Mouse (Mus musculus): ENCODE data around the gene Lefty1.
"Not testable (repeated sequence)": the region's sequence is repeated elsewhere in the genome, so short reads cannot be mapped to it uniquely, and the experiment has no call there.

Gene Lefty1

DNA sequence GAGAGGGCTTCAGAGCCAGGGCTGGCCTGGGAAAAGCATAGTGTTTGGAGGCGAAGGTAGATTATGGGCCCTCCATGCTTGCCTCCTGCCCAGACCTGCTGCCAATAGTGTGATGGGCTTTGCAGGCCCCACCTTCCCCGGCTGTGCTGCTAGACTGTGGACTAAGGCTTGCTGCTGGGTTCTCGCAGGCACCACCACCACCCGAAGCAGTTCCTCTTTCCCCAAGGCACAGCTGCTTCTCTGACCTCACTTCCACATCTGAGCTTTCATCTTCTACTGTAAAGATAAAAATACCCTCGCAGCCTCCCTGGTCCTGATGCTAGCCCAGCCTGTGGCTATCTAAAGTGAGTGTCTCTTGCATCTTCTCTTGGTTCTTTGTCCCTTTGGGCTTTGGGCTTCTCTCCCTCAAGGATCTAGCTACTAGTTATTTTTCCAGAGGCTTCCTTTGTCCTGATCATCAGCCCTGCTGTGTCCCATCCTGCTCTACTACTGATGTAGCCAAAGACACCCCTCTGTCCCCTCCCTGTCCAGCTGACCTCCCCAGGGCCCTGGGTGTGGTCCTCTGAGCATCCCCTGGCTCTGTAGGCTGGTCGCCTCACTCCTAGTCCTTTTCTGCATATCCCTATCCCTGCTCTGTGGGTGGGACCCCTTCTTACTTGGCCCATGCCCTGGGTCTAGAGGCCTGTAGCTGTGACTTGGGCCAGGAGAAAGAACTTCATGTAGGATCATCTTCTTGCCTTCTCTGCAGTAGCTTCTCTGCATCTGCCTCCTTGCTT is 12.4 kb upstream of the Lefty1 start:
- DNase-seq, result no peak

DNA sequence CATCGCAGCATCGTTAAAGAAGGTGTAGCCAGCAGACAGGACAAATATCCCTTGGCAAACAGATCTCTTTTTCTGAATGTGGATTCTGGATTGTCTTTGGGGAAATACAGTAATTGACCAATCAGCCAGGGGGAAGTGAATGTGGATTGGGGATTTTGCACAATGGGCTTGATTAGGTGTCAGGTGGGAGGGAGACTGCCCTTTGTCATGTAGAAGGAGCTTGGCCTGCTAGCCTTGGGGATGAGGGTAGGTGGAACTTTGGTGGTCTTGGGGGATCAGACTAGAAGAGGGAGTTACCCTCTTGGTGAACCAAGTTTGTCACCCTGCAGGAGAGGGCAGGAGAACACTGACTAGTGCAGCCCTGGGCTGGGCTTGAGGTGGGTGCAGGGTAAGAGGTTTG is 10.1 kb upstream of the Lefty1 start:
- DNase-seq, result no peak

DNA sequence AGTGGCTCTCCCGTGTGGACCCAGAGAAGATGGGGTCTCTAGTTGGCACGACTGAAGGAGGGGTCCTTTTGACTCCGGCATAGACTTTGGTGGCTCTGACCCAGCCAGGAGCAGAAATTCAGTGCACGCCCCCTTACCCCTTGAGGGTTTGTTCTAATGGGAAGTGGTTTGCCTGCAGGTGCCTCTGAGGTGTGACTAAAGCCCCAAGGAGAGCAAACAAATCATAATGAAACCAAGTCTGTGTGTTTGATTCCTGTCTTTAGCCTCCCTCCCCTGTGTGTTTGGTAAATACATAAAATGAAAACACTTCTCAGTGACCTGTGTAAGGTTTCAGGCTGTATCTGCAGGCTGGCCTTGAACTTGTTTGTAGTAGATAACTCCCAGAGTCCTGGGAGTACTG is 8.5 kb upstream of the Lefty1 start:
- no peak for DNase-seq

DNA sequence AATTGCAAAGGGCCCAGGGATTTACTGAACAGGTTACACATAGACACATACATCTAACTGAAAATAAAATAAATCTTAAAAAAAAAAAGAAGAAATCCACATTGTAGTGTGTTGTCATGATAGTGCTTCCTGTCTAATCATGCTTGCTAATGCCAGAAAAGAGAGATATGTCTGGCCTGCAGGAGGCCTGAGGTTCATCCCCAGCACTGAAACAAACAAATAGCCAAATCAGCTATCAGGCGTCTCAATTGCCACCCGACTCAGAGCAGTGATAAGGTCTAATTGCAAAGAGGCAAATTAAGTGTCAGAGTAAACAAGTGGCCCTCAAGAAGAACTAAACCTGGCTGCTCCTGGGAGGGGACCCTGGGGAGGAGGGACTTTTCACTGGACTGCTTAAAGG is 5.2 kb upstream of the Lefty1 start:
- DNase-seq, result no peak

DNA sequence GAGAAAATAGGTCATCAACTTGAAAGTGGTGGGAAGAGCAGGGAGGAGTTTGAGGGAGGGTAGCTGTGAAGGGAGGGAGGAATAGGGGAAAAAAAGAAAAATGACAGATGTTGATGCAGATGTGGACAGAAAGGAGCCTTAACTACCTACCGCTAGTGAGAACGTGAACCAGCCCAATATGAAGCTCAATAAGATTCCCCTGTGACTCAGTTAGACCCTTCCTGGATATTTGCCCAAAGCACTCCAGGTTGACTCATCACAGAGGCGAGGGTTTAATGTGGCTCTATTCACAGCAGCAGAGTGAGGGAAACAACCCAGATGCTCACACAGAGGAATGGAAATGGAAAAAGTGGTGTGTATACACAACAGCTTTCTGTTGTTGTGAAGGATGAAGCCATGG is 3.7 kb upstream of the Lefty1 start:
- DNase-seq, result no peak

DNA sequence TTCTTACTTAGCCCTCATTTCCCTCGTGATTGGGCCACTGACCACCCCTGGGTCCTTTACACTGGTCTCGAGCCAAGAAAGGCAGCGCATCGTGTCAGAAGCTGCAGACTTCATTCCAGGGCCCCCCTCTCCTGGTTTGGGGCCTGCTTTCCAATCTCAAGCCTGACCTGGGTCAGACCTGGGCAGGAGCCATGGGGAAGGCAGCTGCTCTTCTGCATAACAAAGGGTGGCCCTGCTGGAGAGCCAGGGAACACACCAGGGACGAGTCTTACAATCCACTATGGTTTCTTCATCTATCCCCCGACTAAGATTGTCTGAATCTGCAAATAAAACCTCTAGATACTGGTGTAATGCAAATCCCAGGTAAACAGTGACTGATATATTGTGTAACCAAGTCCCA is 1.2 kb upstream of the Lefty1 start:
- no peak for DNase-seq

DNA sequence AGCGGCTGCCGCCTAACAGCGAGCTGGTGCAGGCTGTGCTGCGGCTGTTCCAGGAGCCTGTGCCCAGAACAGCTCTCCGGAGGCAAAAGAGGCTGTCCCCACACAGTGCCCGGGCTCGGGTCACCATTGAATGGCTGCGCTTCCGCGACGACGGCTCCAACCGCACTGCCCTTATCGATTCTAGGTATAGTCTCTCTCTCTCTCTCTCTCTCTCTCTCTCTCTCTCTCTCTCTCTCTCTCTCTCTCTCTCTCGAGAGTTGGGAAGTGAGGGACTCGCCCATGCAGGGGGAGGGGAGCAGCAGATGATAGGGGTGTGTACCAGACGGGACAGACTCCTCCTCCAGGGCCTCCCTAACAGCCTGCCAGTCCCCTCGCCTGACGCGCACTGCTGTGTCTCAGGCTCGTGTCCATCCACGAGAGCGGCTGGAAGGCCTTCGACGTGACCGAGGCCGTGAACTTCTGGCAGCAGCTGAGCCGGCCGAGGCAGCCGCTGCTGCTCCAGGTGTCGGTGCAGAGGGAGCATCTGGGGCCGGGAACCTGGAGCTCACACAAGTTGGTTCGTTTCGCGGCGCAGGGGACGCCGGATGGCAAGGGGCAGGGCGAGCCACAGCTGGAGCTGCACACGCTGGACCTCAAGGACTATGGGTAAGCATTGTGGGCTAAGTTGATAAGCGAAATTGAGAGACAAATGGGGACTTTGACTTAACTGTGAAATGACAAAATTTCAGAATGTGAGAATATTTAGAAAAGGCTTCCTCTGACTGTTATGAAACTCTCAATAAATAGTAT is 2.0 kb downstream of the Lefty1 start:
- DNase-seq, result not testable (repeated sequence)

DNA sequence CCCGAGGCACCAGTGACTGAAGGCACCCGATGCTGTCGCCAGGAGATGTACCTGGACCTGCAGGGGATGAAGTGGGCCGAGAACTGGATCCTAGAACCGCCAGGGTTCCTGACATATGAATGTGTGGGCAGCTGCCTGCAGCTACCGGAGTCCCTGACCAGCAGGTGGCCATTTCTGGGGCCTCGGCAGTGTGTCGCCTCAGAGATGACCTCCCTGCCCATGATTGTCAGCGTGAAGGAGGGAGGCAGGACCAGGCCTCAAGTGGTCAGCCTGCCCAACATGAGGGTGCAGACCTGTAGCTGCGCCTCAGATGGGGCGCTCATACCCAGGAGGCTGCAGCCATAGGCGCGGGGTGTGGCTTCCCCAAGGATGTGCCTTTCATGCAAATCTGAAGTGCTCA is 2.8 kb downstream of the Lefty1 start:
- DNase-seq, result not testable (repeated sequence)

DNA sequence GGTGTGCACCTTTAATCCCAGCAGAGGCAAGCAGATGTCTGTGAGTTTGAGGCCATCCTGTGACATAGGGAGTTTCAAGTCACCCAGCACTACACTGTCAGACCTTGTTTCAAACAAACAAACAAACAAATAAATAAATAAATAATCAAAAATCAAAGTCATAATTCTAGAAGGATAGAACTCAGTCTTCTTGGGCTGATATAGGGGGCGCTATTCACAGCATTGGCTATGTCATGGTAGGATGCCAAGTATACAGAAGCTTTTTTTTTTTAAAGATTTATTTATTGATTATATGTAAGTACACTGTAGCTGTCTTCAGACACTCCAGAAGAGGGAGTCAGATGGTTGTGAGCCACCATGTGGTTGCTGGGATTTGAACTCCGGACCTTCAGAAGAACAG is 4.0 kb downstream of the Lefty1 start:
- DNase-seq, result not testable (repeated sequence)

DNA sequence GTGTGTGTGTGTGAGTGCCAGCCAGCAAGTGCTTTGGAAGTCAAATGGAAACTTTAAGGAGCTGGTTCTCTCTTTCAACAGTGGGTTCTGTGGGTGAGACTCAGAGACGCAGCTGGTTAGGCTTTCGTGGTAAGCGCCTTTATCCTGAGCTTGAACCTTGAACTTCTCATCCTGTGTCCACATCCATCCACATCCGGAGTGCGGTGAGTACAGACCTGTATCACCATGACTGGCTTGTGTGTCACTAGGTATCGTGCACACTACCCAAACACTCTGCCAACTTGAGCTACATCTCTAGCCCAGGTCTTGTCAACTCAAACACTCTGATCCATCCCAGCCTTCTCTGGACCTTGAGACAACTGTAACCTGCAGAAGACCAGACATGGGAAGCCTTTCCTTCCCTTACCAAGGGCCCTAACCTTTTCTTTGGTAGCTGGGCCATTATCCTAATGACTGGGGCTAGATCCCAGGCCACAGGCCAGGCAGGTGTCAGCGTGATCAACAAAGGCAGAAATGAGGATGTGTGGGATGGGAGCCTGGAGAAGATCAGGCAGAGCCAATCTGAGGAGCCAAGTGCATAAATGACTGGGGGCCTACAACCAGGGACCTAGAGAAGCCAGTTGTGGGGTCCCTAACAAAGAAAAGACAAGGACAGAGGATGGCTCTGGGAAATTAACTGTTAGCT is 6.1 kb downstream of the Lefty1 start:
- DNase-seq, result no peak

DNA sequence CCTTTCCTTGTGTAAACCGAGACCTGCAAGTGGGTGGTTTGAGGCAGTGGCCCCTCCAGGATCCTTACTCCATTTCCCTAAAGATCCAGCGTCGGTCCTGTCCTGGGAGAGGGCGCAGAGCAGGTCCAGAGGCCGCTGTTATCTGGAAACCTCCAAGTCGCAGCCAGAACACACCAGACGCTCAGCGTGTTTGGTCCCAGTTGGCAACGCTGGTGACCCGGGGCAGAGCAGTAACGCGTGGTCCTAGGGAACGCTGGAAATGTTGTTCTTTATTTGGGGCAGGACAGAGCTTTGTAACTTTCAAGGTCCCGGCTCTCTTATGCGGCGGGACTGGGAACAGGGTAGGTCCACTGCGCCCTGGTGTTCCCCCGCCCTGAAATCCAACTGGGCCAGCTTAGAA is 6.9 kb downstream of the Lefty1 start:
- no peak for DNase-seq

DNA sequence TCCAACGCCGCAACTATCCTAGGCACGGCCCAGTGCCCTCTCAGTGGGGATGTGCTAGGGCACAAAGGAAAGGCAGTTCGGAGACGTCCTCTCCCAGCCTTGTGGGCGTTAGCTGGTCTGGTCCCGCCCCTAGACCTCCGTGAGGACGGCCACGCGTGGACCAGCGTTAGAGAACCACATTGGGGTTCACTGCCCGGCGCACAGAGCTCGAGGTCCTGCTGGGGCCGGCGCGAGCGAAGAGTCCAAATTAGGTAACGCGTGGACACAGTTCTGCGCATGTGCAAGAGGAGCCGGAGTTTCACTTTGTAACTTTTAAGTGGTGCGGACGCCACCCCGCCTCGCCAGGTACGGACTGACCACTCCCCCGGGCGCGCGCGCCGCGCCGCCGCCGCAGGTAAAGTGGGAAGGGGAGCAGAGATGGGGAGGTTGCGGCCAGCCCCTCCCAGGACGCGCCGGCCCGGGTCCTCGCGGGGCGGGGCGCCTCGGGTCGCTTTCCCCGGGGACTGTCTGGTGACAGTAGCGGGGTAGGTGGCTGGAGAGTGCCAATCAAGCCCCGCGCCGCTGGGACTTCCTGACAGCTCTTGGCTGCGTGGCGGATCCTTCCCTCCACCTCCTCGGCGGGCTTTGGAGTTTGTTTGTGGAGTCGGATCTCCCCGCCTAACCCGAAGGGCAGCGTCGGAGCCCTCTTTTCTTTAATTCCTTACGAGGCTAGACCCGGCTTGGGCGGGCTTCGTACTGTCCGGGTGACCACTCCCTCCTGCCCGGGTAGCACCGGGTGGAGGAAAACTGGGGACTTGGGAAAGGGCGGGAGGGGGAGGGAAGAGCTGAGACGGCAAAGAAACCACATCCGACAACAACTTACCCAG is 7.6 kb downstream of the Lefty1 start, which contains the start of gene Tmem63a:
Tmem63a (plus strand) TSS at position 179 of the 866 bp plus-strand sequence.
- DNase-seq, result peak; percentile 6 to 14

DNA sequence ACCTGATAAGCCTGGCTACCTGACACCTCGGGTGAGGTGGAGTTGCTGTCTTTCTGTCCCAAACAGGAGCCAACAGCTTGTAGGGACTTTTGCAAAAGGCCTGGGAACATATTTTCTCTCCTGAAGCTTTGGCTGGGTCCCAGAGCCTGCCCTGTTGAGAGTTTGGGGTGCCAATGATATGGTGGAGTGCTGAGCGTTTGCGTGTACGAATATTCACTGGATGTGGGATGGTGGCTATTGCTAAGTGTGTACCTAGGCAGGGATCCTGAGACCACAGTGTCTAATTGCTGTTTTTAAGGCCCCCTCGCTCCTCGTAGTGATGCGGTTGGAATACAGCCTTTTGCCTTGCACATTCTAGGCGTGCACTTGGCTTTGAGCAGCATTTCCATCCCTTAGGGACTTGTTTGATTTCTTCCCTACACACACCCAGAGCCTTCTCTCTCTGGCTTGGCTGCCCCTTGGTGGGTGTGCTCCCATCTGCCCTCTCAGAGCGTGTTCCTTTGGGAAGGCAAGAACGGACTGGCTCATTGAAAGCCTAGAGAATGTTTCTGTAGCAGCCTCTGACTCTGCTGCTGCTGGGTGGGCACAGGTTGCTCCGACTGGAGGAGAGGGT is 8.3 kb downstream of the Lefty1 start:
- no peak for DNase-seq

DNA sequence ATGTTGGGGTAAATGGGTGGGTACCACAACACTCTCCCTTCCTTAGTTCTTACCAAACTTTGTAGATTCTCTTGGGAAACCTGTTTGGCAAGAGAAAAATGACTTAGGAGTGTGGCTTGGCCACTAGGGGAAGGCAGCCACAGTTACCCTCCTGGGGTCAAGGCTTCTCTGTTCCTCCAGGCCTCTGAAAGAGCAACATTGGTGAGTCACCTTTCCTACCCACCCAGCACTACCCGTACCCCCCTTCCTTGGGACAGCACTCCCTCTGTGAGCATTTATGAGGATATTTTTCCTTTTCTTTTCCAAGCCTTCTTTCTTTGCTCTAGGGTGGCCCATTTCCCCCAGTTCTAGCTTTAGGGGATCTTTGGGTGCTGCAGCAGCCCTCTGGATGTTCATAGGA is 9.1 kb downstream of the Lefty1 start:
- DNase-seq, result no peak

DNA sequence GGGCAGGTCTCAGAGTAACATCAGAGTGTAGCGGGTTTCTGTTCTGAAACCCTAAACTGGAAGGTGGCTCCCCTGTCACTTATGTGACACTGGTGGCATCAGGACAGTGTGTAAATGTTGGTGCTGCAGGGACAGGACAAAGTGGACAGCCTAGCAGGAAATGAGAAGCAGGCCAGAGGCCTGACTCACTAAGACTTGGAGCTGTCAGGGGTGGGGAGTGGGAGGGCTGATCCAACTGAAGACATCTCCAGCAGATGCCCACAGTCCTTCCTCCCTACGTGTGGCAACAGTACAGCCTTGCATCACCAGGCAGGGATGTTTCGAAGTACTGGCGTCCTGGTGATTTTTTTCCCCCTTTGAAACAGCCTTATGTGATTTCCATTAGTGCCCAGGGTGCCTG is 9.7 kb downstream of the Lefty1 start:
- DNase-seq, result no peak

DNA sequence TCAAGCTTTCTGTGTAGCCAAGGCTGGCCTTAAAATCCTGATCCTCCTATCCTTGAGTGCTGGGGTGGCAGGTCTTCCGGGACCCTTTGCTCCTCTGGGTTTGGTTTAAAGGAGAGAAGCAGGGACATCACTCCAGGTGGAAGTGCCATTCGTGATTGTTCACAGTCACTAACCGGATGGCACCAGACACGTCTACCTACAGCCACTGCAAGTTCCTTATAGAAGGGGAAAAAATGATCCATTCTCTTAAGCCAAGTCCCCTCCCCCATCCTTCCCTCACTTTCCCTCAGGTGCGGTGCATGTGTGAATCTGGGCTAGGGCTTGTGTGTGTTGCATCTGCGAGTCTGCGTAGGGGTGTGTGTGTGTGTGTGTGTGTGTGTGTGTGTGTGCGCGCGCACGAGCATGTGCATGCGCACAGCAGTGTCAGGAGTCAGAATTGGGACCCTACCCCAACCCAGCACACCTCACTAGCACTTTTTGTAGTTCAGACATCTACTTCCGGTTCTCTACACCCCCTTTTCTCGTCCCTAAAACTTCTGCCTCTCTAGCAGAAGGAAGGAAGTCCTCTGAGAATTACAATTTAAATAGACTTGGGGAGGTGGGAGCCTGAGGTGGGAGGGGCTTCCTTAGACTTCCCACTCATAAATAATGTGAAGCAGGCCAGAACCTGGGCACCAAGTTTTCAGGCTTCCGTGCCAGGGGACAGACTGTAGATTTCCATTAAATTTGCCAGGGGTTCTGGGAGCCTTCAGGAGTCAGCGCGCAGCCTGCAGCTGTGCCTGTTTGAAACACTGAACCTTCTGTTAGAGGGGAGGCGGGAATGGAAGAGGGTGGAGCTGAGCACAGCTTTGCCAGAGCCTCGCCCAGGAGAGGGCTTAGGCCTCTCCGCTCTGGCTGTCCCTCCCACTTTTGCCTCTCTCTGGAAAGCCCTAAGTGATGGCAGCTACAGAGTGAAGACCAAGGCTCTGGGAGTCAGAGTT is 10.5 kb downstream of the Lefty1 start:
- DNase-seq, result peak in 1 of 2 experiments; percentile 10

DNA sequence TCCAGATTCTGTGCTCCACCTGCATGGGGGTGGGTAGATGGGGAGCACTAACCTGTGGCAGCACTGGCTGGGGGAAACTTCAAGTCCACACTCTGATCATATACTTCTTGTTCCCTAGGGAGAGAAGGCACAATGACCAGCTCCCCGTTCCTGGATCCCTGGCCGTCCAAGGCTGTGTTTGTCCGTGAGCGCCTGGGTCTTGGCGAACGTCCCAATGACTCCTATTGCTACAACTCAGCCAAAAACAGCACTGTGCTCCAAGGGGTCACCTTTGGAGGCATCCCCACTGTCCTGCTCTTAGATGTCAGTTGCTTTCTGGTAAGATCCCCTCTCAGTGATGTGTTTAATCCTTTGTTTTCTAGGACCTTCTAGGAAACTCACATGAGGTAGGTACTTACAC is 11.6 kb downstream of the Lefty1 start:
- no peak for DNase-seq

DNA sequence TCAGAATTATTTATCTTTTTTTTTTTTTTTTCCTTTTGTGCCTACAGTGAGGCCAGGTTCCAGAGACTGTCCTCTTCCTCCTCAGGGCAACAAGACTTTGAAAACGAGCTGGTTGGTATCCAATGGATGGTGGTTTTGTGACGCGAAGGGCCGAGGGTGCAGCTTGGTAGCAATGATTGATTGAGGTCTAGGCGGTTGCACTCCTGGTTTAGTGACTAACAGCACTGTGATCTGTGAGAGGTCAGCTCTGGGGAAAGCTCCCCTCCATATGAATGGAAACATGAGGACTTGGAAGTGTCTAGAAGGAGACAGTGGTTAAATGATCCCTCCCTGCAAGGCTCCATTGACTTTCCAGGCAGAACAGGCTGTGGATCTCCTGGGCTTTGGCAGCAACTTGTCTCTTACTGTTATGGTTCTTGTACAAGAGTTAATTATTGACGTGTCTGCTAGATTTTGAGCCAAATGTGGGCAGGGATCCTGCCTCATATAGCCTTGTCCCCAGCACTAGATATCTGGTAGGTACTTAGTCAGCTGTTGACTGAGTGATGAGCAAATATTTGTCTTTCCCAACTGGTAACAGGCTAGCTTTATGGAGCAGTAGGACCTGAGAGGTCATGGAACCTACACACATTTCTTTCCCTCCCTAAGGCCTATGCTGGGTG is 17.4 kb downstream of the Lefty1 start:
- no peak for DNase-seq

DNA sequence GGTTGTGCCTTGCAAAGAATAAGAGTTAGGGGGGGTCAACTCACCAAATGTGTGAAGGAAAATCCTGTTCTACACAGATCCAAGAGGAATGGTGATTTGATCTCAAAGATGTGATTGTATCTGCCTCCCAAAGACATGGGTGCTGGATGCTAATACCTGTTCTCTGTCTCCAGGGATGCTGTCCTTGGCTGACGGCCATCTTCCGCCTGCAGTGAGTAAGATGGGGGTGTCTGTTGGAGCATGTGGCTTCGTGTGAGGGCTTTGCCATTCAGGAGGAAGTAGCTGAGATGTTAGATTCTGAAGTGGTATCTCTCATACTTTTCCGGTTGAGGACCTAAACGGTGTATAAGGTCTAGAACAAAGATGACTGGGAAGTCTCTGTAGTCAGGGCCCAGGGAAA is 18.0 kb downstream of the Lefty1 start:
- DNase-seq, result no peak

DNA sequence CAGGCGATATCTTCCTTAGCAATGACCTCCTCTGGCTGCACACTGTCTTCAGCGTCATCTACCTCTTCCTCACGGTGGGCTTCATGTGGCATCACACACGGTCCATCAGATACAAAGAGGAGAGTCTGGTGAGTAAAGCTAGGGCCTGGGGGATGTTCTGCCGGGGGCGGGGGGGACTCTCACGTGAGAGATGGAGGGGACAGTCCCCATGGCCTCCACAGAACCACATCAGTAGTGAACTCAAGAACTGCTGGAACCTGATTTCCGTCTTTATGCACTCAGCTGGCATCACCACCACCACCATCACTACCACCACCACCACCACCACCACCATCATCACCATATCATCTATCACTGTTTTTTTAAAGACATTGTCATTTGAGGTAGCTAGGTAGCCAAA is 21.6 kb downstream of the Lefty1 start:
- DNase-seq, result no peak
